Mouse (Mus musculus) erythroblast, embryonic 14.5 days (primary cell): ENCODE data around the gene Snx3.

Experiments used
- GATA1 ChIP-seq: IDR thresholded peaks from 2 replicates; pipeline ENCODE4 v1.6.1; 2012; ENCODE audit warnings: low read length, inconsistent platforms, mixed read lengths
- TAL1 ChIP-seq: IDR thresholded peaks from 3 replicates; pipeline ENCODE4 v1.6.1; 2012; ENCODE audit warnings: low read length, inconsistent platforms, mixed read lengths

DNA sequence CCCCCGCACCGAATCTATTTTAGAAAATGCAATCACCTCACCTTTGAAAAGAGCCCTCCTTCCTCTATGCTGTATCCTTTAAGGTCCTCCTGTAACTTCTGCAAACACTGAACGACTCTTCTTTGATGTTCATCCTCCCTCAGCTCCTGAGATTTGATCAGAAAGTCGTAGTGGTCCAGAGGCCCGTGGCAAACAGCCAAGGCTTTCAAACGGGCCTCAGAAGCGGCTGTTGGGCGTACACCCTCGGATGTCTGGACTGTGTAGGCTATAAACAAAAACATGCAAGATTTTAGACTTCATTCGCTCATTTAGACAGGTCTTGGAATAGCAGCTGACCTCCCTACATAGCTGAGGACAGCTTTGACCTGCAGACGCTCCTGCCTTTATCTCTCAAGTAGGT, 47.6 kb upstream of the Snx3 start:
- TF ChIP-seq GATA1 = no peak
- TF ChIP-seq TAL1 = no peak
